Mouse (Mus musculus) embryo, embryonic 11.5 days (tissue): ENCODE data around the gene Smok2b.
"Not testable (repeated sequence)": the region's sequence is repeated elsewhere in the genome, so short reads cannot be mapped to it uniquely, and the experiment has no call there.

Experiments
- DNase-seq: peaks from one replicate; pipeline ENCODE4 v3.0.0-alpha.2; 2012; ENCODE audit warnings: low read depth, low spot score

Smok2b gene

GRCm38 (mm10) chr17:13240807-13241727 lies 11.0 kb downstream of the Smok2b start:
- DNase-seq = not testable (repeated sequence)

DNA sequence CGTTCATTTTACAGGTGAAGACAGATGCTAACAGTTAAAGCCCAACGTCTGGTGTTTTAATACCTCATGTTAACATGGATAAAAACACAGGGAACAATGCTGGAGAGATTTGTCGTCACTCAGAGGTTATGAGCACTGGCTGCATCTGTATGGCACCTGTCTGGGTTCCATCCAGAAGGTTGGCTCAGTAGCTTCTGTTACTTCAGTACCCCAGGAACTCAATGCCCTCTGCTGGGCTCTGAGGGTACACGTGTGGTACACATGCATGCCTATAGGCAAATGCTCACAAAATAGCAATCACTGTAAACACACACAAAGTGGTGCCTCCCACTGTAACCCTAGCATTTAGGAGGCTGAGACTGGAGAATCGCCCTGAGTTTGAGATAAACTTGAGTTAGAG lies 24.7 kb downstream of the Smok2b start:
- DNase-seq = not testable (repeated sequence)
